Mouse (Mus musculus): ENCODE measurements around the gene Cdip1. TPM values are rescaled to one million over a fixed set of nuclear protein-coding genes. Genes with fewer than 3 reads are reported as not detected.
"Not testable (repeated sequence)": the region's sequence is repeated elsewhere in the genome, so short reads cannot be mapped to it uniquely, and the experiment has no call there.

The Cdip1 gene
- polyA plus RNA-seq (2016; fragmentation: Nextera tagmentation; extraction: Ambion mirVana): 96.8 and 99.7 TPM in 2 replicates

- H3K4me1 ChIP-seq: peaks cover 24% of the 10 kb centered on the region
- peak within 1 kb of the TSS; percentile 80 for H3K9ac ChIP-seq
- H3K27me3 ChIP-seq: no peaks in the 10 kb centered on the region
- no peaks in the 10 kb centered on the region for H3K9me3 ChIP-seq
- under 1% methylated on average over 51 of the region's 51 CpGs for WGBS
- H3K4me2 ChIP-seq (replicated peaks): peak within 1 kb of the TSS; percentile 91
- H3K4me3 ChIP-seq: peak within 1 kb of the TSS; percentile 81
- peak; percentile 97 for ATAC-seq (ENCODE audit: insufficient number of reproducible peaks, insufficient read depth, low FRiP score, low TSS enrichment)
- no peaks in the 10 kb centered on the region for H3K36me3 ChIP-seq
- H3K27ac ChIP-seq: peak within 1 kb of the TSS; percentile 98
Measured at GRCm38 (mm10) chr16:4789810-4790559, at the start of gene Cdip1. TSS of gene Cdip1 (minus strand) at chr16:4790292.

- no peak overlapping the region for H3K4me2 ChIP-seq (replicated peaks)
- H3K4me3 ChIP-seq: no peak overlapping the region
- H3K9ac ChIP-seq: no peak overlapping the region
- no peaks in the 10 kb centered on the region for H3K9me3 ChIP-seq
- H3K4me1 ChIP-seq: no peaks in the 10 kb centered on the region
- no peak overlapping the region for H3K27ac ChIP-seq
- no peaks in the 10 kb centered on the region for H3K36me3 ChIP-seq
- no peak for ATAC-seq (ENCODE audit: insufficient number of reproducible peaks, insufficient read depth, low FRiP score, low TSS enrichment)
- WGBS: 83% methylated on average over 3 of the region's 3 CpGs
- H3K27me3 ChIP-seq: no peaks in the 10 kb centered on the region
Measured at GRCm38 (mm10) chr16:4839552-4839951, 49.5 kb upstream of the Cdip1 start.

GRCm38 (mm10) chr16:4837631-4838030 lies 47.5 kb upstream of the Cdip1 start:
- Histone ChIP-seq H3K27me3 (no peaks in the 10 kb centered on the region), H3K4me3 (no peak overlapping the region), H3K9me3 (no peaks in the 10 kb centered on the region), H3K4me1 (no peaks in the 10 kb centered on the region), H3K4me2 (replicated peaks) (no peak overlapping the region), H3K9ac (no peak overlapping the region), H3K27ac (no peak overlapping the region), H3K36me3 (no peaks in the 10 kb centered on the region)
- 86% methylated on average over 3 of the region's 3 CpGs for WGBS
- ATAC-seq (ENCODE audit: insufficient number of reproducible peaks, insufficient read depth, low FRiP score, low TSS enrichment): no peak

- WGBS: 89% methylated on average over 3 of the region's 3 CpGs
- H3K36me3 ChIP-seq: no peaks in the 10 kb centered on the region
- H3K27me3 ChIP-seq: no peaks in the 10 kb centered on the region
- no peaks in the 10 kb centered on the region for H3K4me1 ChIP-seq
- no peak for ATAC-seq (ENCODE audit: insufficient number of reproducible peaks, insufficient read depth, low FRiP score, low TSS enrichment)
- H3K4me2 ChIP-seq (replicated peaks): no peak within 1 kb of the TSS
- H3K27ac ChIP-seq: no peak within 1 kb of the TSS
- no peak within 1 kb of the TSS for H3K4me3 ChIP-seq
- H3K9ac ChIP-seq: no peak within 1 kb of the TSS
- H3K9me3 ChIP-seq: no peaks in the 10 kb centered on the region
Measured at GRCm38 (mm10) chr16:4835191-4835590, 45.1 kb upstream of the Cdip1 start, which contains the start of gene 4930562C15Rik. TSS of gene 4930562C15Rik (plus strand) at chr16:4835416.

- no peak for ATAC-seq (ENCODE audit: insufficient number of reproducible peaks, insufficient read depth, low FRiP score, low TSS enrichment)
Measured at GRCm38 (mm10) chr16:4833858-4834257, 43.8 kb upstream of the Cdip1 start.

GRCm38 (mm10) chr16:4831650-4832419 lies 41.7 kb upstream of the Cdip1 start:
- no peaks in the 10 kb centered on the region for H3K9me3 ChIP-seq
- WGBS: 72% methylated on average over 15 of the region's 15 CpGs
- no peak overlapping the region for H3K27ac ChIP-seq

More at GRCm38 (mm10) chr16:4833858-4834257, 43.8 kb upstream of the Cdip1 start:
- H3K4me1 ChIP-seq: no peaks in the 10 kb centered on the region
- no peak overlapping the region for H3K4me3 ChIP-seq
- H3K9me3 ChIP-seq: no peaks in the 10 kb centered on the region
- no peak overlapping the region for H3K9ac ChIP-seq
- H3K36me3 ChIP-seq: no peaks in the 10 kb centered on the region
- no peak overlapping the region for H3K27ac ChIP-seq
- H3K4me2 ChIP-seq (replicated peaks): no peak overlapping the region
- H3K27me3 ChIP-seq: no peaks in the 10 kb centered on the region
- WGBS: 71% methylated on average over 2 of the region's 2 CpGs

GRCm38 (mm10) chr16:4829271-4829900 lies 39.3 kb upstream of the Cdip1 start:
- Histone ChIP-seq H3K4me1 (no peaks in the 10 kb centered on the region), H3K9me3 (no peaks in the 10 kb centered on the region), H3K36me3 (no peaks in the 10 kb centered on the region), H3K27me3 (no peaks in the 10 kb centered on the region), H3K9ac (no peak overlapping the region), H3K4me2 (replicated peaks) (no peak overlapping the region), H3K27ac (no peak overlapping the region), H3K4me3 (no peak overlapping the region)
- ATAC-seq (ENCODE audit: insufficient number of reproducible peaks, insufficient read depth, low FRiP score, low TSS enrichment): no peak
- 81% methylated on average over 6 of the region's 6 CpGs for WGBS

More at GRCm38 (mm10) chr16:4831650-4832419, 41.7 kb upstream of the Cdip1 start:
- Histone ChIP-seq H3K4me1 (no peaks in the 10 kb centered on the region), H3K9ac (no peak overlapping the region), H3K36me3 (no peaks in the 10 kb centered on the region), H3K4me3 (no peak overlapping the region), H3K27me3 (no peaks in the 10 kb centered on the region), H3K4me2 (replicated peaks) (no peak overlapping the region)
- no peak for ATAC-seq (ENCODE audit: insufficient number of reproducible peaks, insufficient read depth, low FRiP score, low TSS enrichment)

GRCm38 (mm10) chr16:4827639-4828038 lies 37.5 kb upstream of the Cdip1 start:
- Histone ChIP-seq H3K9me3 (no peaks in the 10 kb centered on the region), H3K9ac (no peak overlapping the region)
- no peak for ATAC-seq (ENCODE audit: insufficient number of reproducible peaks, insufficient read depth, low FRiP score, low TSS enrichment)

GRCm38 (mm10) chr16:4824466-4824865 lies 34.4 kb upstream of the Cdip1 start:
- WGBS: 86% methylated on average over 5 of the region's 5 CpGs
- H3K9ac ChIP-seq; H3K9me3 ChIP-seq; H3K4me1 ChIP-seq; ATAC-seq (ENCODE audit: insufficient number of reproducible peaks, insufficient read depth, low FRiP score, low TSS enrichment); H3K27me3 ChIP-seq; H3K4me3 ChIP-seq; H3K27ac ChIP-seq; H3K4me2 ChIP-seq (replicated peaks); H3K36me3 ChIP-seq: not testable (repeated sequence)

More at GRCm38 (mm10) chr16:4827639-4828038, 37.5 kb upstream of the Cdip1 start:
- WGBS: 90% methylated on average over 5 of the region's 5 CpGs
- H3K36me3 ChIP-seq: no peaks in the 10 kb centered on the region
- H3K4me3 ChIP-seq: no peak overlapping the region
- H3K27me3 ChIP-seq: no peaks in the 10 kb centered on the region
- H3K27ac ChIP-seq: no peak overlapping the region
- H3K4me2 ChIP-seq (replicated peaks): no peak overlapping the region
- H3K4me1 ChIP-seq: no peaks in the 10 kb centered on the region

GRCm38 (mm10) chr16:4818349-4818748 lies 28.3 kb upstream of the Cdip1 start:
- Histone ChIP-seq H3K27ac (no peak overlapping the region), H3K27me3 (no peaks in the 10 kb centered on the region), H3K9ac (no peak overlapping the region), H3K4me3 (no peak overlapping the region), H3K9me3 (no peaks in the 10 kb centered on the region), H3K4me1 (no peaks in the 10 kb centered on the region), H3K36me3 (no peaks in the 10 kb centered on the region), H3K4me2 (replicated peaks) (no peak overlapping the region)
- no peak for ATAC-seq (ENCODE audit: insufficient number of reproducible peaks, insufficient read depth, low FRiP score, low TSS enrichment)
- WGBS: 92% methylated on average over 3 of the region's 3 CpGs

- H3K4me2 ChIP-seq (replicated peaks): no peak overlapping the region
- 82% methylated on average over 4 of the region's 4 CpGs for WGBS
- ATAC-seq (ENCODE audit: insufficient number of reproducible peaks, insufficient read depth, low FRiP score, low TSS enrichment): no peak
- H3K9ac ChIP-seq: no peak overlapping the region
- no peaks in the 10 kb centered on the region for H3K27me3 ChIP-seq
- no peaks in the 10 kb centered on the region for H3K9me3 ChIP-seq
- no peaks in the 10 kb centered on the region for H3K36me3 ChIP-seq
- H3K4me1 ChIP-seq: no peaks in the 10 kb centered on the region
- no peak overlapping the region for H3K4me3 ChIP-seq
- H3K27ac ChIP-seq: no peak overlapping the region
Measured at GRCm38 (mm10) chr16:4796631-4797030, 6.5 kb upstream of the Cdip1 start.
